Mouse (Mus musculus): Measurements from ENCODE around the gene Olfr329-ps. TPM values are rescaled to one million over a fixed set of nuclear protein-coding genes. Genes with fewer than 3 reads are reported as not detected.

Olfr329-ps gene
- total and polyA plus RNA-seq, 3 experiments: not detected

Other genes starting within 250 kb of the Olfr329-ps start
Only the 20 nearest of the 26 such genes appear.
- gene Lypd8, start 167.4 kb downstream of the Olfr329-ps start, total RNA-seq (2012; rRNA removed): not detected in 2 replicates
- gene Lypd8, start 167.4 kb downstream of the Olfr329-ps start, total RNA-seq (2014; rRNA removed): not detected in 2 replicates
- gene Lypd8, start 167.4 kb downstream of the Olfr329-ps start, polyA plus RNA-seq (2012; ENCODE audit: insufficient read length, low read depth): not detected in 2 replicates
- not detected in 2 replicates for gene 1810065E05Rik, start 125.3 kb downstream of the Olfr329-ps start, total RNA-seq (2012; rRNA removed)
- gene 1810065E05Rik, start 125.3 kb downstream of the Olfr329-ps start, total RNA-seq (2014; rRNA removed): not detected in 2 replicates
- not detected in 2 replicates for gene 1810065E05Rik, start 125.3 kb downstream of the Olfr329-ps start, polyA plus RNA-seq (2012; ENCODE audit: insufficient read length, low read depth)
- not detected in 2 replicates for gene Gm12253, start 113.9 kb downstream of the Olfr329-ps start, total RNA-seq (2012; rRNA removed)
- not detected in 2 replicates for gene Gm12253, start 113.9 kb downstream of the Olfr329-ps start, total RNA-seq (2014; rRNA removed)
- gene Gm12253, start 113.9 kb downstream of the Olfr329-ps start, polyA plus RNA-seq (2012; ENCODE audit: insufficient read length, low read depth): not detected in 2 replicates
- not detected in 2 replicates for gene Lypd9, start 93.5 kb downstream of the Olfr329-ps start, total RNA-seq (2012; rRNA removed)
- gene Lypd9, start 93.5 kb downstream of the Olfr329-ps start, total RNA-seq (2014; rRNA removed): not detected in 2 replicates
- not detected in 2 replicates for gene Lypd9, start 93.5 kb downstream of the Olfr329-ps start, polyA plus RNA-seq (2012; ENCODE audit: insufficient read length, low read depth)
- not detected in 2 replicates for gene Olfr30, start 84.2 kb downstream of the Olfr329-ps start, total RNA-seq (2012; rRNA removed)
- not detected in 2 replicates for gene Olfr30, start 84.2 kb downstream of the Olfr329-ps start, total RNA-seq (2014; rRNA removed)
- not detected in 2 replicates for gene Olfr30, start 84.2 kb downstream of the Olfr329-ps start, polyA plus RNA-seq (2012; ENCODE audit: insufficient read length, low read depth)
- not detected in 2 replicates for gene Olfr332, start 53.9 kb downstream of the Olfr329-ps start, total RNA-seq (2012; rRNA removed)
- not detected in 2 replicates for gene Olfr332, start 53.9 kb downstream of the Olfr329-ps start, total RNA-seq (2014; rRNA removed)
- not detected in 2 replicates for gene Olfr332, start 53.9 kb downstream of the Olfr329-ps start, polyA plus RNA-seq (2012; ENCODE audit: insufficient read length, low read depth)
- gene Olfr331, start 43.9 kb downstream of the Olfr329-ps start, total RNA-seq (2012; rRNA removed): not detected in 2 replicates
- not detected in 2 replicates for gene Olfr331, start 43.9 kb downstream of the Olfr329-ps start, total RNA-seq (2014; rRNA removed)
- gene Olfr331, start 43.9 kb downstream of the Olfr329-ps start, polyA plus RNA-seq (2012; ENCODE audit: insufficient read length, low read depth): not detected in 2 replicates
- not detected in 2 replicates for gene Olfr330, start 11.6 kb downstream of the Olfr329-ps start, total RNA-seq (2012; rRNA removed)
- not detected in 2 replicates for gene Olfr330, start 11.6 kb downstream of the Olfr329-ps start, total RNA-seq (2014; rRNA removed)
- not detected in 2 replicates for gene Olfr330, start 11.6 kb downstream of the Olfr329-ps start, polyA plus RNA-seq (2012; ENCODE audit: insufficient read length, low read depth)
- not detected in 2 replicates for gene Olfr328, start 9.2 kb upstream of the Olfr329-ps start, total RNA-seq (2012; rRNA removed)
- not detected in 2 replicates for gene Olfr328, start 9.2 kb upstream of the Olfr329-ps start, total RNA-seq (2014; rRNA removed)
- gene Olfr328, start 9.2 kb upstream of the Olfr329-ps start, polyA plus RNA-seq (2012; ENCODE audit: insufficient read length, low read depth): not detected in 2 replicates
- not detected in 2 replicates for gene Olfr224, start 24.1 kb upstream of the Olfr329-ps start, total RNA-seq (2012; rRNA removed)
- gene Olfr224, start 24.1 kb upstream of the Olfr329-ps start, total RNA-seq (2014; rRNA removed): not detected in 2 replicates
- gene Olfr224, start 24.1 kb upstream of the Olfr329-ps start, polyA plus RNA-seq (2012; ENCODE audit: insufficient read length, low read depth): not detected in 2 replicates
- not detected in 2 replicates for gene Olfr325, start 31.3 kb upstream of the Olfr329-ps start, total RNA-seq (2012; rRNA removed)
- not detected in 2 replicates for gene Olfr325, start 31.3 kb upstream of the Olfr329-ps start, total RNA-seq (2014; rRNA removed)
- gene Olfr325, start 31.3 kb upstream of the Olfr329-ps start, polyA plus RNA-seq (2012; ENCODE audit: insufficient read length, low read depth): not detected in 2 replicates
- not detected in 2 replicates for gene Olfr324, start 48.7 kb upstream of the Olfr329-ps start, total RNA-seq (2012; rRNA removed)
- not detected in 2 replicates for gene Olfr324, start 48.7 kb upstream of the Olfr329-ps start, total RNA-seq (2014; rRNA removed)
- gene Olfr324, start 48.7 kb upstream of the Olfr329-ps start, polyA plus RNA-seq (2012; ENCODE audit: insufficient read length, low read depth): not detected in 2 replicates
- gene 2210407C18Rik, start 69.7 kb upstream of the Olfr329-ps start, total RNA-seq (2012; rRNA removed): not detected in 2 replicates
- gene 2210407C18Rik, start 69.7 kb upstream of the Olfr329-ps start, total RNA-seq (2014; rRNA removed): not detected in 2 replicates
- not detected in 2 replicates for gene 2210407C18Rik, start 69.7 kb upstream of the Olfr329-ps start, polyA plus RNA-seq (2012; ENCODE audit: insufficient read length, low read depth)
- gene Olfr323, start 84.1 kb upstream of the Olfr329-ps start, total RNA-seq (2012; rRNA removed): not detected in 2 replicates
- not detected in 2 replicates for gene Olfr323, start 84.1 kb upstream of the Olfr329-ps start, total RNA-seq (2014; rRNA removed)
- not detected in 2 replicates for gene Olfr323, start 84.1 kb upstream of the Olfr329-ps start, polyA plus RNA-seq (2012; ENCODE audit: insufficient read length, low read depth)
- gene Trim58, start 94.0 kb upstream of the Olfr329-ps start, total RNA-seq (2012; rRNA removed): not detected in 2 replicates
- not detected in 2 replicates for gene Trim58, start 94.0 kb upstream of the Olfr329-ps start, total RNA-seq (2014; rRNA removed)
- gene Trim58, start 94.0 kb upstream of the Olfr329-ps start, polyA plus RNA-seq (2012; ENCODE audit: insufficient read length, low read depth): not detected in 2 replicates
- gene Olfr322, start 112.4 kb upstream of the Olfr329-ps start, total RNA-seq (2012; rRNA removed): not detected in 2 replicates
- not detected in 2 replicates for gene Olfr322, start 112.4 kb upstream of the Olfr329-ps start, total RNA-seq (2014; rRNA removed)
- not detected in 2 replicates for gene Olfr322, start 112.4 kb upstream of the Olfr329-ps start, polyA plus RNA-seq (2012; ENCODE audit: insufficient read length, low read depth)
- not detected in 2 replicates for gene Olfr320, start 134.7 kb upstream of the Olfr329-ps start, total RNA-seq (2012; rRNA removed)
- gene Olfr320, start 134.7 kb upstream of the Olfr329-ps start, total RNA-seq (2014; rRNA removed): not detected in 2 replicates
- gene Olfr320, start 134.7 kb upstream of the Olfr329-ps start, polyA plus RNA-seq (2012; ENCODE audit: insufficient read length, low read depth): not detected in 2 replicates
- gene Olfr319, start 152.7 kb upstream of the Olfr329-ps start, total RNA-seq (2012; rRNA removed): not detected in 2 replicates
- gene Olfr319, start 152.7 kb upstream of the Olfr329-ps start, total RNA-seq (2014; rRNA removed): not detected in 2 replicates
- gene Olfr319, start 152.7 kb upstream of the Olfr329-ps start, polyA plus RNA-seq (2012; ENCODE audit: insufficient read length, low read depth): not detected in 2 replicates
- not detected in 2 replicates for gene Olfr318, start 177.6 kb upstream of the Olfr329-ps start, total RNA-seq (2012; rRNA removed)
- not detected in 2 replicates for gene Olfr318, start 177.6 kb upstream of the Olfr329-ps start, total RNA-seq (2014; rRNA removed)
- gene Olfr318, start 177.6 kb upstream of the Olfr329-ps start, polyA plus RNA-seq (2012; ENCODE audit: insufficient read length, low read depth): not detected in 2 replicates
- gene Olfr317, start 192.8 kb upstream of the Olfr329-ps start, total RNA-seq (2012; rRNA removed): not detected in 2 replicates
- not detected in 2 replicates for gene Olfr317, start 192.8 kb upstream of the Olfr329-ps start, total RNA-seq (2014; rRNA removed)
- not detected in 2 replicates for gene Olfr317, start 192.8 kb upstream of the Olfr329-ps start, polyA plus RNA-seq (2012; ENCODE audit: insufficient read length, low read depth)